Mouse (Mus musculus) cerebellum, adult 11-12 months (tissue): ENCODE measurements around the gene Dusp5.
"Not testable (repeated sequence)": the region's sequence is repeated elsewhere in the genome, so short reads cannot be mapped to it uniquely, and the experiment has no call there.

Source experiments
- DNase-seq: peaks from one replicate; pipeline ENCODE4 v3.0.0; 2022

The Dusp5 gene

GRCm38 (mm10) chr19:53578597-53579252 is 49.8 kb downstream of the Dusp5 start:
- DNase-seq = peak; percentile 76

- DNase-seq = not testable (repeated sequence)
Observed at GRCm38 (mm10) chr19:53580271-53580670, 51.4 kb downstream of the Dusp5 start.

GRCm38 (mm10) chr19:53587686-53588085 is 58.8 kb downstream of the Dusp5 start:
- not testable (repeated sequence) for DNase-seq

- not testable (repeated sequence) for DNase-seq
Observed at GRCm38 (mm10) chr19:53588968-53589367, 60.1 kb downstream of the Dusp5 start, which contains the start of gene Nutf2-ps1. Gene Nutf2-ps1 (minus strand): TSS chr19:53589068.
